11 mouse cellular contexts compared by ENCODE assay signal in genomic region chr13:31619826-31620498, GRCm38 (mm10). TPM values are rescaled to one million over a fixed set of nuclear protein-coding genes. Genes with fewer than 3 reads are reported as not detected.
A peak's percentile ranks its signal among the peaks of the same experiment; 100 is the strongest.
DNase-seq lines count a peak whose midpoint lies in the region; ATAC-seq and TF ChIP-seq lines count a peak whose summit lies in the region.
"Had no signal": no experiment of that assay in that cellular context is flagged by ENCODE, and none has a peak within 500 bp of the region (broad histone marks: within the 10 kb centered on the region; RNA-seq: fewer than 3 reads in every experiment).

No protein-coding gene starts in this region.

- TF ChIP-seq POLR2A in thymus, adult 2 months (IDR thresholded peaks at IDR 0.05; ENCODE audit: control insufficient read depth, extremely low read depth, insufficient read depth, low read length, poor library complexity): no peak

- TF ChIP-seq CTCF in layer of hippocampus, adult 2 months (conservative IDR thresholded peaks at IDR 0.05): peak; percentile 9; the same call in 1 of the 2 replicates
- no peak for TF ChIP-seq CTCF in hindbrain, postnatal 0 days (IDR thresholded peaks at IDR 0.05; ENCODE audit: low read depth)
- TF ChIP-seq CTCF in thymus, adult 2 months (IDR thresholded peaks at IDR 0.05; ENCODE audit: borderline replicate concordance, control insufficient read depth, extremely low read depth, insufficient read depth, low read length, poor library complexity): no peak

- no peak for ATAC-seq in hindbrain, postnatal 0 days
- ATAC-seq in neural tube, embryonic 12.5 days (ENCODE audit: low FRiP score, low read depth): no peak

- H3K27me3 ChIP-seq in embryonic facial prominence, embryonic 10.5 days (replicated peaks; ENCODE audit: low read depth, poor library complexity, severe bottlenecking): peaks cover 100% of the 10 kb centered on the region
- peaks cover 98% of the 10 kb centered on the region for H3K27me3 ChIP-seq in hindbrain, postnatal 0 days (ENCODE audit: insufficient read depth, low read length)
- peaks cover 97% of the 10 kb centered on the region for H3K27me3 ChIP-seq in neural tube, embryonic 12.5 days (replicated peaks)
- peaks cover 10% of the 10 kb centered on the region for H3K27me3 ChIP-seq in thymus, adult 2 months (ENCODE audit: control insufficient read depth, insufficient read depth, low read length)

- no peak overlapping the region for H3K9ac ChIP-seq in hindbrain, postnatal 0 days (replicated peaks; ENCODE audit: low read length)
- H3K9ac ChIP-seq in neural tube, embryonic 12.5 days: 0 out of 2 replicates have a peak overlapping the region, but pooled peaks have one; percentile 3
- H3K9ac ChIP-seq: liver, embryonic 15.5 days had no signal

- peaks cover 49% of the 10 kb centered on the region for H3K4me1 ChIP-seq in embryonic facial prominence, embryonic 10.5 days
- no peaks in the 10 kb centered on the region for H3K4me1 ChIP-seq in hindbrain, postnatal 0 days (ENCODE audit: insufficient read depth, low read length)
- peaks cover 4% of the 10 kb centered on the region; the same call in 1 of the 2 replicates for H3K4me1 ChIP-seq in neural tube, embryonic 12.5 days
- no peaks in the 10 kb centered on the region for H3K4me1 ChIP-seq in thymus, adult 2 months (replicated peaks; ENCODE audit: control insufficient read depth, insufficient read depth, low read length)
- H3K4me1 ChIP-seq: liver, embryonic 15.5 days had no signal

- H3K9me3 ChIP-seq in embryonic facial prominence, embryonic 10.5 days: no peaks in the 10 kb centered on the region
- H3K9me3 ChIP-seq in hindbrain, postnatal 0 days (ENCODE audit: low read length): no peaks in the 10 kb centered on the region
- no peaks in the 10 kb centered on the region for H3K9me3 ChIP-seq in neural tube, embryonic 12.5 days
- H3K9me3 ChIP-seq: liver, embryonic 15.5 days had no signal

- under 1% methylated on average over 33 of the region's 33 CpGs for WGBS in embryonic facial prominence, embryonic 10.5 days
- WGBS in hindbrain, postnatal 0 days: 2% methylated on average over 33 of the region's 33 CpGs
- under 1% methylated on average over 33 of the region's 33 CpGs for WGBS in neural tube, embryonic 12.5 days
- 3% methylated on average over 33 of the region's 33 CpGs for WGBS in thymus, adult 2 months

- peak overlapping the region; percentile 72 for H3K27ac ChIP-seq in layer of hippocampus, adult 2 months
- peak overlapping the region; percentile 48 for H3K27ac ChIP-seq in embryonic facial prominence, embryonic 10.5 days (replicated peaks)
- no peak overlapping the region for H3K27ac ChIP-seq in hindbrain, postnatal 0 days
- H3K27ac ChIP-seq in neural tube, embryonic 12.5 days: no peak overlapping the region
- no peak overlapping the region for H3K27ac ChIP-seq in thymus, adult 2 months (ENCODE audit: control insufficient read depth, insufficient read depth, low read length)
- H3K27ac ChIP-seq: liver, embryonic 15.5 days had no signal

- 0 out of 2 replicates have a peak overlapping the region, but pooled peaks have one; percentile 13 for H3K4me3 ChIP-seq in layer of hippocampus, adult 2 months
- peak overlapping the region; percentile 45 for H3K4me3 ChIP-seq in embryonic facial prominence, embryonic 10.5 days
- 0 out of 2 replicates have a peak overlapping the region, but pooled peaks have one; percentile 7 for H3K4me3 ChIP-seq in hindbrain, postnatal 0 days (ENCODE audit: low read length)
- H3K4me3 ChIP-seq in neural tube, embryonic 12.5 days: no peak overlapping the region; the same call in 1 of the 2 replicates
- H3K4me3 ChIP-seq in thymus, adult 2 months (ENCODE audit: control insufficient read depth, insufficient read depth, low read length): no peak overlapping the region
- H3K4me3 ChIP-seq: liver, embryonic 15.5 days had no signal

- DNase-seq in layer of hippocampus, adult 2 months (ENCODE audit: low spot score in 2 of 2): no peak
- DNase-seq in layer of hippocampus, postnatal 36 days: no peak
- DNase-seq in embryonic facial prominence, embryonic 10.5 days (ENCODE audit: low spot score): peak; percentile 45
- no peak for DNase-seq in hindbrain, postnatal 0 days (ENCODE audit: low spot score)
- no peak for DNase-seq in adrenal gland, postnatal 4 days (ENCODE audit: low spot score in 2 of 2)
- no peak for DNase-seq in thymus, adult 2 months
- DNase-seq in frontal cortex, postnatal 36 days (ENCODE audit: low spot score in 2 of 2): no peak
- DNase-seq: kidney, adult 2 months; thymus, postnatal 36 days had no signal

- H3K4me2 ChIP-seq in hindbrain, postnatal 0 days (ENCODE audit: low read depth, low read length): peak overlapping the region; percentile 23
- 0 out of 2 replicates have a peak overlapping the region, but pooled peaks have one; percentile 2 for H3K4me2 ChIP-seq in neural tube, embryonic 12.5 days (replicated peaks)
- H3K4me2 ChIP-seq: liver, embryonic 15.5 days had no signal

- no peaks in the 10 kb centered on the region for H3K36me3 ChIP-seq in embryonic facial prominence, embryonic 10.5 days (replicated peaks)
- H3K36me3 ChIP-seq in hindbrain, postnatal 0 days (ENCODE audit: insufficient read depth, low read length): no peaks in the 10 kb centered on the region
- H3K36me3 ChIP-seq in neural tube, embryonic 12.5 days: no peaks in the 10 kb centered on the region
- H3K36me3 ChIP-seq in thymus, adult 2 months (ENCODE audit: control insufficient read depth, insufficient read depth, low read length): no peaks in the 10 kb centered on the region
- H3K36me3 ChIP-seq: liver, embryonic 15.5 days had no signal

RNA-seq across cellular contexts. Expression of gene Foxf2, which starts 5.7 kb away (rescaled TPM):
- total RNA-seq in layer of hippocampus, adult 2 months (2021): 1 to 10 TPM; 4.7 to 5.5 TPM
- 1 to 10 TPM; 4.7 to 4.8 TPM for total RNA-seq in layer of hippocampus, postnatal 36 days (2021)
- polyA plus RNA-seq in embryonic facial prominence, embryonic 10.5 days (2016; fragmentation: Nextera tagmentation; extraction: Ambion mirVana): 10.8 and 12.8 TPM in 2 replicates
- total RNA-seq in hindbrain, postnatal 0 days (2014; rRNA removed): 6.0 and 12.8 TPM in 2 replicates
- 4.4 and 5.5 TPM in 2 replicates for polyA plus RNA-seq in hindbrain, postnatal 0 days (2015; fragmentation: Nextera tagmentation; extraction: Ambion mirVana)
- polyA plus RNA-seq in neural tube, embryonic 12.5 days (2016; fragmentation: Nextera tagmentation; extraction: Ambion mirVana): 7.1 and 7.4 TPM in 2 replicates
- under 1 TPM; 0.11 TPM for total RNA-seq in adrenal gland, postnatal 4 days (2021)
- 0.20 and 0.28 TPM in 2 replicates for polyA plus RNA-seq in thymus, adult 2 months (2012; rRNA removed)
- polyA plus RNA-seq: kidney, adult 2 months had no signal

Comparison
In these comparisons a context has a peak if more than half of its experiments do, and no peak if none do; other contexts are left out.
1. H3K27ac ChIP-seq: peak in layer of hippocampus, adult 2 months (single experiment) and embryonic facial prominence, embryonic 10.5 days (single experiment); none in hindbrain, postnatal 0 days (single experiment), neural tube, embryonic 12.5 days (single experiment) and thymus, adult 2 months (single experiment).
2. H3K4me3 ChIP-seq: peak in layer of hippocampus, adult 2 months (single experiment), embryonic facial prominence, embryonic 10.5 days (single experiment) and hindbrain, postnatal 0 days (single experiment); none in neural tube, embryonic 12.5 days (single experiment) and thymus, adult 2 months (single experiment).